Mouse (Mus musculus): ENCODE results near the gene Casc3. TPM values are rescaled to one million over a fixed set of nuclear protein-coding genes. Genes with fewer than 3 reads are reported as not detected.

Casc3 gene
- polyA plus RNA-seq, 1 experiment from 2014 or later, result 52.5 TPM

- H3K9me3 ChIP-seq (ENCODE audit: control insufficient read depth, low read length), result no peaks in the 10 kb centered on the region
- no peak overlapping the region for H3K9ac ChIP-seq (replicated peaks; ENCODE audit: low read depth, low read length)
- H3K27me3 ChIP-seq (replicated peaks; ENCODE audit: control insufficient read depth, insufficient read depth, low read length), result no peaks in the 10 kb centered on the region
- no peak overlapping the region for H3K4me3 ChIP-seq (replicated peaks; ENCODE audit: low read length)
- H3K27ac ChIP-seq (ENCODE audit: low read length), result no peak overlapping the region
- no peak for ATAC-seq
- no peak overlapping the region for H3K4me2 ChIP-seq (ENCODE audit: low read length)
- peaks cover 9% of the 10 kb centered on the region for H3K36me3 ChIP-seq (ENCODE audit: control insufficient read depth, insufficient read depth)
- 78% methylated on average over 5 of the region's 5 CpGs for WGBS
- H3K4me1 ChIP-seq (replicated peaks; ENCODE audit: control insufficient read depth, insufficient read depth, low read length), result peaks cover 11% of the 10 kb centered on the region
These were observed 66.1 kb downstream of the Casc3 start for GRCm38 (mm10) chr11:98870791-98871190.

- WGBS, result 66% methylated on average over 4 of the region's 4 CpGs
- no peak for ATAC-seq
- Histone ChIP-seq H3K4me3 (replicated peaks; ENCODE audit: low read length) (no peak overlapping the region), H3K9me3 (ENCODE audit: control insufficient read depth, low read length) (no peaks in the 10 kb centered on the region), H3K9ac (replicated peaks; ENCODE audit: low read depth, low read length) (no peak overlapping the region), H3K27me3 (replicated peaks; ENCODE audit: control insufficient read depth, insufficient read depth, low read length) (no peaks in the 10 kb centered on the region), H3K36me3 (ENCODE audit: control insufficient read depth, insufficient read depth) (peaks cover 9% of the 10 kb centered on the region), H3K27ac (ENCODE audit: low read length) (no peak overlapping the region; the same call in 1 of the 2 replicates), H3K4me1 (replicated peaks; ENCODE audit: control insufficient read depth, insufficient read depth, low read length) (peaks cover 11% of the 10 kb centered on the region), H3K4me2 (ENCODE audit: low read length) (no peak overlapping the region)
These were observed 66.7 kb downstream of the Casc3 start for GRCm38 (mm10) chr11:98871416-98871815.

GRCm38 (mm10) chr11:98872040-98872439, 67.3 kb downstream of the Casc3 start:
- 56% methylated on average over 4 of the region's 4 CpGs for WGBS
- no peaks in the 10 kb centered on the region for H3K9me3 ChIP-seq (ENCODE audit: control insufficient read depth, low read length)
- no peaks in the 10 kb centered on the region for H3K27me3 ChIP-seq (replicated peaks; ENCODE audit: control insufficient read depth, insufficient read depth, low read length)
- 0 out of 2 replicates have a peak overlapping the region, but pooled peaks have one; percentile 17 for H3K27ac ChIP-seq (ENCODE audit: low read length)
- H3K4me1 ChIP-seq (replicated peaks; ENCODE audit: control insufficient read depth, insufficient read depth, low read length), result peaks cover 10% of the 10 kb centered on the region
- no peak for ATAC-seq
- H3K9ac ChIP-seq (replicated peaks; ENCODE audit: low read depth, low read length), result no peak overlapping the region
- H3K4me3 ChIP-seq (replicated peaks; ENCODE audit: low read length), result no peak overlapping the region
- no peak overlapping the region for H3K4me2 ChIP-seq (ENCODE audit: low read length)
- H3K36me3 ChIP-seq (ENCODE audit: control insufficient read depth, insufficient read depth), result peaks cover 9% of the 10 kb centered on the region

- Histone ChIP-seq H3K27ac (ENCODE audit: low read length) (no peak overlapping the region), H3K36me3 (ENCODE audit: control insufficient read depth, insufficient read depth) (peaks cover 3% of the 10 kb centered on the region; the same call in 1 of the 2 replicates), H3K4me2 (ENCODE audit: low read length) (no peak overlapping the region), H3K27me3 (replicated peaks; ENCODE audit: control insufficient read depth, insufficient read depth, low read length) (no peaks in the 10 kb centered on the region), H3K9me3 (ENCODE audit: control insufficient read depth, low read length) (no peaks in the 10 kb centered on the region), H3K4me1 (replicated peaks; ENCODE audit: control insufficient read depth, insufficient read depth, low read length) (peaks cover 6% of the 10 kb centered on the region), H3K9ac (replicated peaks; ENCODE audit: low read depth, low read length) (no peak overlapping the region), H3K4me3 (replicated peaks; ENCODE audit: low read length) (no peak overlapping the region)
- 95% methylated on average over 9 of the region's 9 CpGs for WGBS
- ATAC-seq, result no peak
These were observed 69.2 kb downstream of the Casc3 start for GRCm38 (mm10) chr11:98873900-98874299.

GRCm38 (mm10) chr11:98877001-98877400, 72.3 kb downstream of the Casc3 start:
- no peak overlapping the region for H3K4me2 ChIP-seq (ENCODE audit: low read length)
- no peaks in the 10 kb centered on the region for H3K36me3 ChIP-seq (ENCODE audit: control insufficient read depth, insufficient read depth)
- no peak overlapping the region for H3K27ac ChIP-seq (ENCODE audit: low read length)
- H3K4me3 ChIP-seq (replicated peaks; ENCODE audit: low read length), result no peak overlapping the region
- no peaks in the 10 kb centered on the region for H3K9me3 ChIP-seq (ENCODE audit: control insufficient read depth, low read length)
- H3K27me3 ChIP-seq (replicated peaks; ENCODE audit: control insufficient read depth, insufficient read depth, low read length), result no peaks in the 10 kb centered on the region
- H3K9ac ChIP-seq (replicated peaks; ENCODE audit: low read depth, low read length), result no peak overlapping the region
- H3K4me1 ChIP-seq (replicated peaks; ENCODE audit: control insufficient read depth, insufficient read depth, low read length), result peaks cover 4% of the 10 kb centered on the region
- 77% methylated on average over 9 of the region's 9 CpGs for WGBS
- no peak for ATAC-seq

Other genes starting within 250 kb of the Casc3 start
- gene Ormdl3, start 217.5 kb upstream of the Casc3 start, polyA plus RNA-seq (2015; fragmentation: Nextera tagmentation; extraction: Ambion mirVana), result 122 and 127 TPM in 2 replicates
- gene Lrrc3c, start 206.6 kb upstream of the Casc3 start, polyA plus RNA-seq (2015; fragmentation: Nextera tagmentation; extraction: Ambion mirVana), result not detected in 2 replicates
- gene Gm12355, start 179.2 kb upstream of the Casc3 start, polyA plus RNA-seq (2015; fragmentation: Nextera tagmentation; extraction: Ambion mirVana), result 0.61 and 1.0 TPM in 2 replicates
- gene Gsdma3, start 178.5 kb upstream of the Casc3 start, polyA plus RNA-seq (2015; fragmentation: Nextera tagmentation; extraction: Ambion mirVana), result not detected in 2 replicates
- gene Gsdma2, start 158.1 kb upstream of the Casc3 start, polyA plus RNA-seq (2015; fragmentation: Nextera tagmentation; extraction: Ambion mirVana), result not detected in 2 replicates
- gene Gsdma, start 140.6 kb upstream of the Casc3 start, polyA plus RNA-seq (2015; fragmentation: Nextera tagmentation; extraction: Ambion mirVana), result not detected in 2 replicates
- gene Psmd3, start 122.4 kb upstream of the Casc3 start, polyA plus RNA-seq (2015; fragmentation: Nextera tagmentation; extraction: Ambion mirVana), result 197 and 201 TPM in 2 replicates
- not detected in 2 replicates for gene Csf3, start 103.6 kb upstream of the Casc3 start, polyA plus RNA-seq (2015; fragmentation: Nextera tagmentation; extraction: Ambion mirVana)
- 88.8 and 93.7 TPM in 2 replicates for gene Med24, start 75.5 kb upstream of the Casc3 start, polyA plus RNA-seq (2015; fragmentation: Nextera tagmentation; extraction: Ambion mirVana)
- 177 and 182 TPM in 2 replicates for gene Thra, start 64.3 kb upstream of the Casc3 start, polyA plus RNA-seq (2015; fragmentation: Nextera tagmentation; extraction: Ambion mirVana)
- gene Nr1d1, start 29.6 kb upstream of the Casc3 start, polyA plus RNA-seq (2015; fragmentation: Nextera tagmentation; extraction: Ambion mirVana), result 3.8 and 4.0 TPM in 2 replicates
- gene Msl1, start 9.4 kb upstream of the Casc3 start, polyA plus RNA-seq (2015; fragmentation: Nextera tagmentation; extraction: Ambion mirVana), result 27.7 and 32.0 TPM in 2 replicates
- gene Rapgefl1, start 31.9 kb downstream of the Casc3 start, polyA plus RNA-seq (2015; fragmentation: Nextera tagmentation; extraction: Ambion mirVana), result 4.5 and 7.3 TPM in 2 replicates
- 4.6 and 5.1 TPM in 2 replicates for gene Wipf2, start 58.7 kb downstream of the Casc3 start, polyA plus RNA-seq (2015; fragmentation: Nextera tagmentation; extraction: Ambion mirVana)
- 10.3 and 10.9 TPM in 2 replicates for gene Cdc6, start 102.9 kb downstream of the Casc3 start, polyA plus RNA-seq (2015; fragmentation: Nextera tagmentation; extraction: Ambion mirVana)
- 9.5 and 10.6 TPM in 2 replicates for gene Rara, start 122.9 kb downstream of the Casc3 start, polyA plus RNA-seq (2015; fragmentation: Nextera tagmentation; extraction: Ambion mirVana)
- 0.51 and 1.0 TPM in 2 replicates for gene Gjd3, start 178.1 kb downstream of the Casc3 start, polyA plus RNA-seq (2015; fragmentation: Nextera tagmentation; extraction: Ambion mirVana)
- 97.6 and 121 TPM in 2 replicates for gene Top2a, start 219.3 kb downstream of the Casc3 start, polyA plus RNA-seq (2015; fragmentation: Nextera tagmentation; extraction: Ambion mirVana)
- gene Igfbp4, start 236.3 kb downstream of the Casc3 start, polyA plus RNA-seq (2015; fragmentation: Nextera tagmentation; extraction: Ambion mirVana), result 147 and 167 TPM in 2 replicates

Data from forebrain, embryonic 16.5 days (tissue).